Mouse (Mus musculus) kidney, embryonic 16.5 days (tissue): ENCODE data around the gene 1700001C02Rik. TPM values are rescaled to one million over a fixed set of nuclear protein-coding genes. Genes with fewer than 3 reads are reported as not detected.

ENCODE experiments used
- polyA plus RNA-seq: library from polyadenylated mRNA; unstranded; fragments of >200 nt; fragmentation: Nextera tagmentation; extraction: Ambion mirVana; gene quantifications from 2 replicates; pipeline ENCODE4 v1.2.1, GENCODE M21; 2015

The 1700001C02Rik gene
- polyA plus RNA-seq, 1 experiment from 2014 or later, result not detected

Other genes starting within 250 kb of the 1700001C02Rik start
- gene Selenoi, start 233.5 kb upstream of the 1700001C02Rik start, polyA plus RNA-seq, result 14.5 and 18.2 TPM in 2 replicates
- 0.16 and 0.49 TPM in 2 replicates for gene Drc1, start 184.7 kb upstream of the 1700001C02Rik start, polyA plus RNA-seq
- gene Otof, start 4.1 kb upstream of the 1700001C02Rik start, polyA plus RNA-seq, result 0.06 and 0.09 TPM in 2 replicates
- gene Cib4, start 79.8 kb downstream of the 1700001C02Rik start, polyA plus RNA-seq, result not detected in 2 replicates
- gene Kcnk3, start 122.1 kb downstream of the 1700001C02Rik start, polyA plus RNA-seq, result 2.0 and 5.5 TPM in 2 replicates
- gene Slc35f6, start 181.9 kb downstream of the 1700001C02Rik start, polyA plus RNA-seq, result 31.0 and 33.9 TPM in 2 replicates
- 266 and 282 TPM in 2 replicates for gene Cenpa, start 200.7 kb downstream of the 1700001C02Rik start, polyA plus RNA-seq
- gene Dpysl5, start 245.5 kb downstream of the 1700001C02Rik start, polyA plus RNA-seq, result 5.4 and 7.1 TPM in 2 replicates